8 mouse cellular contexts compared by ENCODE assay signal in the genomic region with DNA sequence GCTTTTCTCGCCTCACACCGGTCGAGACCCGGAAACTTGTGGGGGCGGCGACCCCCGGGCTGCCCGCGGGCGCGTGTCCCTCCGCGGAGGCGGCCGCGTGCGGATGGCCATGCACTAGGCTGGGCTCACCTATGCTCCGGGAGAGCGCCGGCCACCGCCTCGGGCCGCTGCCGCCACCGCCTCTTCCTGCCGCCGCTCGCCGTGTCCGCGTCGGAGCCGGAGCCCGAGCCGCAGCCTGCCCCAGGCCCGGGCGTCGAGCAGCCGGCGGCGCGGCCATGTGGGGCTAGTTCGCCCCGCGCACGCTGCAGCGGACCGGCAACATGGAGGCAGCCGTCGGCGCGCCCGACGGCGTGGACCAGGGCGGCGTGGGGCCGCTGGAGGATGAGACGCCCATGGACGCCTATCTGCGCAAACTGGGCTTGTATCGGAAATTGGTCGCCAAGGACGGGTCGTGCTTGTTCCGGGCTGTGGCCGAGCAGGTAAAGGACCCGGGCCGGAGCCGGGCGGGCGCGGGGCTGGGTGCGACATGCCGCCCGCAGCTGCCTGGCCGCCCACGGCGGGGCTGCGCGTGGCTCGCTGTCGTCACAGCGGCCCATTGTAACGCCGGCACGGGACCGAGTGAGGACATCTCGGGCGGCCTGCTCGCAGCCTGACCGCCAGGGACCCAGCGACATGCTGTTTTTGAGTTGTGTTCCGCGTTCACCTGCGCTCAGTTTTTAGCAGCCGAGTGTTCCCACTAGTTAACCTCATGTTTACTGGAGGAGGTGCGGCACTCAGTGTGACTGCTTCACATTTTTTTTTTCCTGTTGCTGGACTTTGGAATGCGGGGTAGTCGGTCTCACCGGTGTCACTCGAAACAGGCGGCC. TPM values are rescaled to one million over a fixed set of nuclear protein-coding genes. Genes with fewer than 3 reads are reported as not detected.
DNase-seq lines count a peak whose midpoint lies in the region; ATAC-seq and TF ChIP-seq lines count a peak whose summit lies in the region.

A gene (plus strand): TSS at position 33 of the 866 bp plus-strand sequence.

- H3K27ac ChIP-seq in hindbrain, embryonic 12.5 days, result peak within 1 kb of the TSS; percentile 96

- H3K9ac ChIP-seq in hindbrain, embryonic 12.5 days, result peak within 1 kb of the TSS; percentile 92

- no peak for DNase-seq in Patski (ENCODE audit: low read depth, low spot score)
- DNase-seq in cerebellum, adult 9-11 months, result peak; percentile 66
- peak; percentile 43 to 44 for DNase-seq in frontal cortex, postnatal 25 days (ENCODE audit: low spot score in 2 of 2)
- DNase-seq in layer of hippocampus, postnatal 25 days (ENCODE audit: extremely low spot score in 1 of 2, low spot score in 1 of 2), result peak; percentile 44 to 47
- peak; percentile 55 for DNase-seq in lung, postnatal 10 days
- peak; percentile 53 for DNase-seq in ovary, postnatal 36 days (ENCODE audit: low spot score)
- peak; percentile 66 for DNase-seq in thymus, postnatal 4 days

- H3K4me3 ChIP-seq in hindbrain, embryonic 12.5 days, result peak within 1 kb of the TSS; percentile 94

- ATAC-seq in Patski, result peak; percentile 44
- ATAC-seq in hindbrain, embryonic 12.5 days (ENCODE audit: low FRiP score), result peak; percentile 79

- under 1% methylated on average over 86 of the region's 103 CpGs for WGBS in hindbrain, embryonic 12.5 days

- H3K4me1 ChIP-seq in hindbrain, embryonic 12.5 days, result peaks cover 22% of the 10 kb centered on the region

- CTCF ChIA-PET in Patski (lab: Charles Lee), result no interaction called here

- in situ Hi-C loops in Patski (cut with MboI; ENCODE audit: low pct_unique_long_range_greater_than_20kb), result no loop called here

- H3K4me2 ChIP-seq in hindbrain, embryonic 12.5 days (replicated peaks), result peak within 1 kb of the TSS; percentile 73

- POLR2A ChIA-PET in Patski (lab: Charles Lee), result no interaction called here

- no peaks in the 10 kb centered on the region for H3K36me3 ChIP-seq in hindbrain, embryonic 12.5 days

- no peaks in the 10 kb centered on the region for H3K9me3 ChIP-seq in hindbrain, embryonic 12.5 days (replicated peaks)

- H3K27me3 ChIP-seq in Patski, result no peaks in the 10 kb centered on the region
- no peaks in the 10 kb centered on the region for H3K27me3 ChIP-seq in hindbrain, embryonic 12.5 days

- no peak for TF ChIP-seq CTCF in Patski (IDR thresholded peaks at IDR 0.05)

RNA-seq across cellular contexts. Expression of the gene that starts here (rescaled TPM):
- polyA plus RNA-seq in Patski (2021), result 32.6 TPM
- polyA plus RNA-seq in hindbrain, embryonic 12.5 days (2016; fragmentation: Nextera tagmentation; extraction: Ambion mirVana), result 18.4 and 19.3 TPM in 2 replicates
- total RNA-seq in layer of hippocampus, postnatal 25 days (2021), result 10 to 100 TPM; 36.0 to 36.7 TPM
